Mouse (Mus musculus) retina, postnatal 1 day (tissue): Measurements from ENCODE around the gene Fam229b.

Source experiments
- DNase-seq: peaks from one replicate; pipeline ENCODE4 v3.0.0-alpha.2; 2012

The Fam229b gene

GRCm38 (mm10) chr10:39133462-39134310 is at the start of gene Fam229b, which contains the start of gene Tube1:
Fam229b (minus strand) TSS chr10:39133914.
Tube1 (plus strand) TSS chr10:39133976.
- DNase-seq = peak; percentile 97

GRCm38 (mm10) chr10:39176981-39177380 is 43.3 kb upstream of the Fam229b start:
- no peak for DNase-seq

DNA sequence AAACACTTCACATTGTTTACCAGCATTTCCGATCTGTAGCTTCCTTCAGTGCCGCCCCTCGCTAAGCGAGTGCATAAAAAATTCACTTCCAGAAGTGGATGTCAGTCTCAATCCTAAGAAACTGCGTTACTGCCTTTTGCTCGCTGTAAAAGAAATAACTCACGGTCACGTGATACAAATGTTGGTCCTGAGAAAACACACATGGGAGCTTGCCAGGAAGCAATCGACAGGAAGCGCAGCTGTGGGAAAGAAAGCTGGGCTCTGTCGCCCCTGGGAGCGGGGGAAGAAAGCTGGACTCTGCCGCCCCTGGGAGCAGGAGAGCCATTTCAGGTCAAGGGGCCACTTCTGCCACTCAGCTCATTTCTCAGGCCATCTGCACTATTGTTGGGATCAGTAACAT is 39.4 kb upstream of the Fam229b start:
- DNase-seq = peak; percentile 44

DNA sequence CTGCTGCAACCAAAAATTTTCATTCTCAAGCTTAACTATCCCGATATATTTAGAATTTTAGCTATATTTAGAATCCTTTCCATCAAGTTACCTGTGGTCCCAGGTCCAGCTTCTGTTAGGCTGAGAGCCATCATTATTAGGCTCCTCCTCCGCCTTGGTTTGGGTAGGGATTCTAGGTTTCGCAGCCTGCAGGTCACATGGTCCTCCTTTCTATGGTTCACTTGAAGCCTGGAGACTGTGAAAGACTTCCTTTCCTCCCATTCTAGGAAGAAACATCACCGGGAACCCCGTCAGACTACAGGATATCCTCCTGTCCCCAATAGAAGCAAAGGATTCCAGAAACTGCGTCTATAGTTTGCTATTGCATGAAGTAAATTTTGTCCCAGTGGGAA is 38.8 kb upstream of the Fam229b start:
- DNase-seq = no peak

GRCm38 (mm10) chr10:39171603-39172539 is 38.2 kb upstream of the Fam229b start:
- peak; percentile 94 for DNase-seq

GRCm38 (mm10) chr10:39171134-39171533 is 37.4 kb upstream of the Fam229b start:
- DNase-seq = peak; percentile 94

GRCm38 (mm10) chr10:39170706-39171105 is 37.0 kb upstream of the Fam229b start:
- DNase-seq = peak; percentile 34

- peak; percentile 68 for DNase-seq
Measured at GRCm38 (mm10) chr10:39170181-39170580, 36.5 kb upstream of the Fam229b start.

- DNase-seq = no peak
Measured at GRCm38 (mm10) chr10:39169642-39170041, 35.9 kb upstream of the Fam229b start.

DNA sequence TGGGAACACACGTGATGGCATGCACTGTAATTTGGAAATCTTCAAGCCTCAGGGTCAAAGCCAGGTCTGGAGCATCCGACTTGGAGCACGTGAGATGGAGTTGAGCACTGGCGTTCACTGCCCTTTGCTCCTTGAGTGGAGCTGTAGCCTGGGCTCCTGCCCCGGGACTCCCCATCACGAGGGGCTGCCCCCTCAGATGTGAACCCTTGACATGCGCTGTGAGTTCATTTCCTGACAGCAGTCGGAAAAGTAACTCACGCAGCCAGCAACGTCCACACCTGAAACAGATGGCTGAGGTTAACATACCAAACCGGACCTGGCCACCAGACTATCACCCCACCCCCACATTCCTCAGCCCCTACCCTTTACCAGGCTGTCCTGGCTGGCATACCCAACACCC is 33.9 kb upstream of the Fam229b start:
- no peak for DNase-seq

- peak; percentile 71 for DNase-seq
Measured at GRCm38 (mm10) chr10:39165632-39166115, 32.0 kb upstream of the Fam229b start.

GRCm38 (mm10) chr10:39163694-39164093 is 30.0 kb upstream of the Fam229b start, which contains the start of gene Ccn6:
Ccn6 (minus strand) TSS chr10:39163794.
- DNase-seq = no peak

DNA sequence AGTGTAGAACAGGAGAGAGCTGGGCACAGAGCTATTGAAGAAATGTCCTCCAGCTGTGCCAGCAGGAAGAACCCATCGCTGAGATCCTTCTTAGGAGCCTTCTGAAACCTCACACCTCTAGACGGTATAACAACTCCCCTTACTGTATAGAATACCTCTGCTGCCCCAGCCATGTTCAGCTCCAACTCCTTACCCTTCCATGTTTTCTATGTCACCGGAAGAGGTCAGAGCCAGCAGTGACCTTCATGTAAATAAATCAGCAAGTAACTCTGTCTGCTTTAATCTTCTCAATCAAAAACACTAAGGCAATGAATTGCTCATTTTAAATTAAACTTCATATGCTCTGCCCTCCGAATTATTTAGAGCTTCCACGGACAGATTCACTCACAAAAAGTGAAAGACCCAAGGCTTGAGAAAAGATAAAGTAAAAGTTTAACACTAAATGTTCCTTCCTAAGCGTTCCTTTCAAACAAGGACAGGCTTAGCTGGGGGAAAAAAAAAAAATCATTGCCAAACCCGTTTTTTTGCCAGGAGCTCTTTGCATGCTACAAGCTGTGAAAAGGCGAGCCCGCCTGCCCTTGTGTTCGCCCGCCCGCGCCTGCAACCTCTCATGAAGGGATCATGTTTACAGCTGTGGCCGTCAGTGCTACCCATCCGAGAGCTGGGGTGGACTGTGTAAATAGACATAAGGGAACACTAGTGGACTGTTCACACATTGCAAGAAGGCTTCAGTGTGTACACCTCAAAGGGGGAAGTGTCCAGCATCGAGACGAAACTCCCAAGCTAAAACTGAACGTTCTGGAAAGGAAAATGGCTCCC is 29.2 kb upstream of the Fam229b start:
- DNase-seq = peak; percentile 25

- no peak for DNase-seq
Measured at GRCm38 (mm10) chr10:39161406-39161805, 27.7 kb upstream of the Fam229b start.

- peak; percentile 15 for DNase-seq
Measured at GRCm38 (mm10) chr10:39158306-39158705, 24.6 kb upstream of the Fam229b start.

DNA sequence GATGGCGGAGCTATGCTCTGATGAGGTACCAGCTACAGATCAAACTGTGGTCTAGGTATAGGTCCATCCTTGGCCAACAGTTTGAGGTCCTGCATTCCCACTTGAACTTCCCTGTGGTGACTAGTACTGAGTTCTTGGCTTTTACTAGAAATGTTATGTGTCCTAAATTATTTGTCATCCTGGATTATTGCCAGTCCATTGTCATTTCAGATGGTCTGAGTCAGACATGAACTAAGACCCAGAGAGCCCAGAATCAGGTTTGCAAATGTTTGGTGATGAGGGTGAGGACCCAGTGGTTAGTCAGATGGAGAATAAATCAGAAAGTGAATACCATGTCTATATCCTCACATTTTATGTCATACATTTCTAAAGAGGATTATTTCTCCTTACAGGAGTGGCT is 23.6 kb upstream of the Fam229b start:
- DNase-seq = no peak

- DNase-seq = no peak
Measured at GRCm38 (mm10) chr10:39156719-39157118, 23.0 kb upstream of the Fam229b start.

DNA sequence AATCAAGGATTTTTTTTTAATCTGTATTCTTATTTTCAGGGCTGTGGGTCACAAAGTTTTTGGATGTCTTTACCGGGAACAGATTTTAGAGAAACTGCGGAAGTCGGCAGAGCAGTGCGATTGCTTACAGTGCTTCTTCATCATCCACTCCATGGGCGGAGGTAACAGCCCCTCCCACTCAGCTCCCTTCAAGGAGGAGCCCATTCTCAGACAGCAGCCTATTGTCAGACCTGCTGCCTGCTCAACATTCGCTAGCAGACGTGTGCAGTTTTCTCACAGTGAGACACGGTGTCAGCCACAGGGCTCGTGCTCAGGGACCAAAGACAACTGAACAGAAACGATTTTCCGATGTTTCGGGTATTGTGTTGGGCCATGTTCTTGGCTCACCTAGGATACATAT is 8.5 kb upstream of the Fam229b start:
- DNase-seq = no peak

- DNase-seq = no peak
Measured at GRCm38 (mm10) chr10:39141401-39141800, 7.7 kb upstream of the Fam229b start.

DNA sequence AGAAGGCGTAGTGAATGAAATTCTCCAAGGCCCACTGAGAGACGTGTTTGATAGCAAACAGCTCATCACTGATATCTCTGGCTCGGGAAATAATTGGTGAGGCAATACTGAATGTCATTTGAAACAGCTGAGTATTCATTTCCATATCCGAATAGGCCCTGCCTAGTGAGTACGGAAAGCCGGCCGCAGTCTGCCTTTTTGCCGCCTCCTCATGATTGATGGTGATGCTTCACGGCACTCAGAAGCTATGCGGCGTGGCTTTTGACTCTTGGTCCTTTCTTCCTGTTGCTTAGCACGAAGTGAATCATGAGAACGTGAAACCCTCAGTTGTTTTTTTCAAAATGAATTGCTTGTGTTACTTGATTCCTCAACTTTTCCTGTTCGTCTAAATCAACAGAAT is 7.1 kb upstream of the Fam229b start:
- DNase-seq = no peak

GRCm38 (mm10) chr10:39138761-39139160 is 5.0 kb upstream of the Fam229b start:
- no peak for DNase-seq

DNA sequence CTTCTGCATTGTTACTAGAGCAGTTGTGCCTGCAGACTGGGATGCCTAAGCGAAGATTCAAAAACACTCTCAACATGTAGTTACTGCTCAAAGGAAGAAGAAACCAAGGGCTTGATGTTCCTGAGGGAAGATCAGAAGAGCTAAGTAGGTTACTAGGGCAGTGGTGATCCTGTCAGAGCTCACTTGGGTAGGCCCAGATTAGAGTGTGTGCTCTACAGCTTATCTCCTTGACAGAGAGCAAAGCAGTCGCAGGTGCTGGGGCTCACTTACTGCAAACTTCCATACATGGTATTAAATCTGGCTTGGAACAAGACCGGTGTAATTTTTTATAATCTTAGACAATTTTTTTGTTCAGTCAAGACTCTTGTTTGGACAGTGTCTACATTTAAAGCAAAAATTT is 4.1 kb upstream of the Fam229b start:
- DNase-seq = peak; percentile 41
